Mouse (Mus musculus) embryonic fibroblast, embryonic 13.5 days (primary cell): Measurements from ENCODE around the gene Ttll11.

ENCODE experiments used
- CTCF ChIP-seq: IDR thresholded peaks from 2 replicates; pipeline ENCODE4 v1.5.1; 2011; ENCODE audit warnings: mild to moderate bottlenecking, control low read depth, low read length, moderate library complexity, borderline replicate concordance; ENCODE audit not compliant: insufficient read depth
- POLR2A ChIP-seq: IDR thresholded peaks from 2 replicates; pipeline ENCODE4 v1.6.1; 2011; ENCODE audit warnings: low read depth, mild to moderate bottlenecking, control low read depth, low read length, moderate library complexity

DNA sequence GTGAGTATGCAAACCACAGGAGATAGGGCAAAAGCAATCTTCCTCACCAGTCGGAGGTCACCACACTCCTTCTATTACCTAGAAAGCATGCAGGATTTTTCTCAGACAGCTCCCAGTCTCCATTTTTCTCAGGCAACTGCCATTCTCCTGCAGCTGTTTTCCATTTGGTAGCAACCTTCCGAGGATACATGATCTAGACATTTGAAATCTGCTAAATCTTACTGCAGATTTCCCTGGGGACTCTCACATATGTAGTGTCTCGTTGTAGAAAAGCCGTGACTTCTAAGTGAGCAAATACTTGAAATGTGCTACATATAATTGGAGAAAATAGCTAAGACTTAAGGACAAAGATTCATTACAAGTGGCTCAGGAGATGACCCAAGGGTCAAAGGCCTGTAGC, 151.8 kb downstream of the Ttll11 start:
- TF ChIP-seq POLR2A (no peak), CTCF (no peak)
